Mouse (Mus musculus) forebrain, embryonic 11.5 days (tissue): ENCODE results near the gene Strap. TPM values are rescaled to one million over a fixed set of nuclear protein-coding genes. Genes with fewer than 3 reads are reported as not detected.

ENCODE experiments used
- ATAC-seq: fragments of 200-750 bp; cut with Nextera tagmentation; replicated peaks from 2 replicates; pipeline ENCODE4 v1.8.0; 2017; ENCODE audit warnings: moderate TSS enrichment; ENCODE audit not compliant: low FRiP score
- DNase-seq: peaks from one replicate; pipeline ENCODE4 v3.0.0-alpha.2; 2017; ENCODE audit warnings: low spot score
- H3K27ac ChIP-seq: fragments of 300-500 bp; sonication (generic); 2 replicates; pipeline ENCODE4 v1.5.1; 2014; ENCODE audit warnings: low read depth, low read length
- H3K27me3 ChIP-seq: fragments of 300-500 bp; sonication (generic); 2 replicates; pipeline ENCODE4 v1.6.1; 2014; ENCODE audit warnings: mild to moderate bottlenecking, low read length, mixed read lengths; ENCODE audit not compliant: control insufficient read depth, insufficient read depth
- H3K36me3 ChIP-seq: fragments of 300-500 bp; sonication (generic); 2 replicates; pipeline ENCODE4 v1.6.1; 2014; ENCODE audit warnings: mild to moderate bottlenecking, low read length, moderate library complexity, mixed read lengths; ENCODE audit not compliant: control insufficient read depth, insufficient read depth
- H3K4me1 ChIP-seq: fragments of 300-500 bp; sonication (generic); replicated peaks from 2 replicates; pipeline ENCODE4 v1.6.1; 2014; ENCODE audit warnings: low read length, mixed read lengths; ENCODE audit not compliant: control insufficient read depth, insufficient read depth
- H3K4me2 ChIP-seq: fragments of 300-500 bp; sonication (generic); 2 replicates; pipeline ENCODE4 v1.6.1; 2014; ENCODE audit warnings: low read depth, mild to moderate bottlenecking, low read length, moderate library complexity, mixed read lengths; ENCODE audit not compliant: severe bottlenecking
- H3K4me3 ChIP-seq: fragments of 300-500 bp; sonication (generic); 2 replicates; pipeline ENCODE4 v1.5.1; 2014; ENCODE audit warnings: low read depth, low read length
- H3K9ac ChIP-seq: fragments of 300-500 bp; sonication (generic); 2 replicates; pipeline ENCODE4 v1.6.1; 2014; ENCODE audit warnings: low read length
- H3K9me3 ChIP-seq: fragments of 300-500 bp; sonication (generic); 2 replicates; pipeline ENCODE4 v1.6.1; 2016; ENCODE audit warnings: low read length, mixed read lengths; ENCODE audit not compliant: control insufficient read depth
- WGBS: fragments of 180-500 bp; shearing (Covaris S2); extraction: QIAGEN DNeasy Blood & Tissue Kit; methylation state at CpG from one replicate; pipeline ENCODE4 v1.1.7; 2014; 5-methylcytosine and 5-hydroxymethylcytosine counted together
- polyA plus RNA-seq: library from polyadenylated mRNA; unstranded; fragments of >200 nt; fragmentation: Nextera tagmentation; extraction: Ambion mirVana; gene quantifications from 2 replicates; pipeline ENCODE4 v1.2.1, GENCODE M21; 2014

Gene Strap
- polyA plus RNA-seq, 1 experiment from 2014 or later: 245 TPM

GRCm38 (mm10) chr6:137744700-137745099 lies 9.8 kb downstream of the Strap start:
- Histone ChIP-seq H3K9me3 (no peaks in the 10 kb centered on the region), H3K36me3 (peaks cover 4% of the 10 kb centered on the region; the same call in 1 of the 2 replicates), H3K27ac (no peak overlapping the region), H3K4me1 (no peaks in the 10 kb centered on the region), H3K27me3 (no peaks in the 10 kb centered on the region), H3K9ac (no peak overlapping the region), H3K4me3 (no peak overlapping the region), H3K4me2 (no peak overlapping the region)
- no peak for DNase-seq
- no peak for ATAC-seq
- 93% methylated on average over 4 of the region's 4 CpGs for WGBS

GRCm38 (mm10) chr6:137747174-137747928 lies 12.5 kb downstream of the Strap start:
- WGBS: 83% methylated on average over 5 of the region's 5 CpGs
- Histone ChIP-seq H3K36me3 (peaks cover 8% of the 10 kb centered on the region; the same call in 1 of the 2 replicates), H3K9ac (no peak overlapping the region), H3K27ac (no peak overlapping the region), H3K4me2 (no peak overlapping the region), H3K27me3 (no peaks in the 10 kb centered on the region), H3K4me3 (no peak overlapping the region), H3K4me1 (no peaks in the 10 kb centered on the region), H3K9me3 (no peaks in the 10 kb centered on the region)
- DNase-seq: no peak
- ATAC-seq: no peak

- Histone ChIP-seq H3K9me3 (no peaks in the 10 kb centered on the region), H3K4me2 (no peak overlapping the region), H3K4me3 (no peak overlapping the region), H3K36me3 (peaks cover 8% of the 10 kb centered on the region; the same call in 1 of the 2 replicates), H3K27ac (no peak overlapping the region), H3K4me1 (0 out of 2 replicates have a peak, but pooled peaks cover 2% of the 10 kb centered on the region), H3K9ac (no peak overlapping the region), H3K27me3 (no peaks in the 10 kb centered on the region)
- ATAC-seq: no peak
- WGBS: 90% methylated on average over 10 of the region's 10 CpGs
- DNase-seq: no peak
Measured at GRCm38 (mm10) chr6:137751551-137752274, 16.8 kb downstream of the Strap start.

GRCm38 (mm10) chr6:137752275-137752655 lies 17.4 kb downstream of the Strap start:
- peaks cover 8% of the 10 kb centered on the region; the same call in 1 of the 2 replicates for H3K36me3 ChIP-seq
- H3K9ac ChIP-seq: no peak overlapping the region
- H3K4me1 ChIP-seq: 0 out of 2 replicates have a peak, but pooled peaks cover 2% of the 10 kb centered on the region
- H3K4me3 ChIP-seq: no peak overlapping the region
- H3K4me2 ChIP-seq: no peak overlapping the region
- no peak overlapping the region for H3K27ac ChIP-seq
- no peaks in the 10 kb centered on the region for H3K9me3 ChIP-seq
- DNase-seq (no peak), ATAC-seq (no peak)
- 93% methylated on average over 4 of the region's 4 CpGs for WGBS
- no peaks in the 10 kb centered on the region for H3K27me3 ChIP-seq

GRCm38 (mm10) chr6:137754056-137754856 lies 19.4 kb downstream of the Strap start, which contains the start of gene Dera:
Gene Dera (plus strand): TSS chr6:137754546.
- H3K27ac ChIP-seq: no peak within 1 kb of the TSS
- 11% methylated on average over 26 of the region's 26 CpGs for WGBS
- H3K36me3 ChIP-seq: peaks cover 8% of the 10 kb centered on the region; the same call in 1 of the 2 replicates
- DNase-seq: peak; percentile 92
- peak within 1 kb of the TSS; percentile 61 for H3K9ac ChIP-seq
- ATAC-seq: peak; percentile 93
- no peaks in the 10 kb centered on the region for H3K27me3 ChIP-seq
- 0 out of 2 replicates have a peak, but pooled peaks cover 2% of the 10 kb centered on the region for H3K4me1 ChIP-seq
- peak within 1 kb of the TSS; percentile 57 for H3K4me3 ChIP-seq
- peak within 1 kb of the TSS; percentile 57 for H3K4me2 ChIP-seq
- no peaks in the 10 kb centered on the region for H3K9me3 ChIP-seq

- Histone ChIP-seq H3K9ac (peak overlapping the region; percentile 61; the same call in 1 of the 2 replicates), H3K4me3 (peak overlapping the region; percentile 57), H3K4me2 (peak overlapping the region; percentile 57), H3K27me3 (no peaks in the 10 kb centered on the region), H3K36me3 (peaks cover 3% of the 10 kb centered on the region; the same call in 1 of the 2 replicates), H3K27ac (no peak overlapping the region), H3K4me1 (0 out of 2 replicates have a peak, but pooled peaks cover 5% of the 10 kb centered on the region), H3K9me3 (no peaks in the 10 kb centered on the region)
- WGBS: 5% methylated on average over 8 of the region's 8 CpGs
- DNase-seq: no peak
- no peak for ATAC-seq
Measured at GRCm38 (mm10) chr6:137754857-137755232, 20.0 kb downstream of the Strap start.

GRCm38 (mm10) chr6:137756310-137756709 lies 21.4 kb downstream of the Strap start:
- H3K9ac ChIP-seq: no peak overlapping the region
- 0 out of 2 replicates have a peak, but pooled peaks cover 5% of the 10 kb centered on the region for H3K4me1 ChIP-seq
- no peaks in the 10 kb centered on the region for H3K27me3 ChIP-seq
- ATAC-seq: no peak
- 66% methylated on average over 5 of the region's 5 CpGs for WGBS
- no peak overlapping the region for H3K4me3 ChIP-seq
- H3K4me2 ChIP-seq: no peak overlapping the region
- H3K9me3 ChIP-seq: no peaks in the 10 kb centered on the region
- H3K27ac ChIP-seq: no peak overlapping the region
- peak; percentile 58 for DNase-seq
- H3K36me3 ChIP-seq: peaks cover 3% of the 10 kb centered on the region; the same call in 1 of the 2 replicates

GRCm38 (mm10) chr6:137757891-137758290 lies 23.0 kb downstream of the Strap start:
- no peak overlapping the region for H3K4me3 ChIP-seq
- 92% methylated on average over 1 of the region's 1 CpGs for WGBS
- no peak for ATAC-seq
- DNase-seq: no peak
- no peaks in the 10 kb centered on the region for H3K9me3 ChIP-seq
- no peak overlapping the region for H3K4me2 ChIP-seq
- H3K4me1 ChIP-seq: 0 out of 2 replicates have a peak, but pooled peaks cover 5% of the 10 kb centered on the region
- no peak overlapping the region for H3K9ac ChIP-seq
- H3K27me3 ChIP-seq: no peaks in the 10 kb centered on the region
- no peak overlapping the region for H3K27ac ChIP-seq
- H3K36me3 ChIP-seq: no peaks in the 10 kb centered on the region
